Mouse (Mus musculus) myocyte (in vitro differentiated cells): ENCODE measurements around the gene Upb1.

ENCODE experiments used
- E2F4 ChIP-seq: IDR thresholded peaks from one replicate; pipeline ENCODE4 v1.6.1; 2011; ENCODE audit warnings: mild to moderate bottlenecking, control low read depth, moderate library complexity; ENCODE audit not compliant: insufficient read depth
- MAX ChIP-seq: IDR thresholded peaks from one replicate; pipeline ENCODE4 v1.6.1; 2011; ENCODE audit warnings: low read depth, mild to moderate bottlenecking, control low read depth
- MYOD1 ChIP-seq, 3 experiments: IDR thresholded peaks; one replicate each; pipeline ENCODE4 v1.6.1; 2011; ENCODE audit warnings: control low read depth in 2 of 3, low read depth in 2 of 3, mild to moderate bottlenecking in 2 of 3, moderate library complexity in 1 of 3; ENCODE audit not compliant: insufficient read length in 2 of 3, control insufficient read depth in 1 of 3
- MYOG ChIP-seq, 3 experiments: IDR thresholded peaks; one replicate each; pipeline ENCODE4 v1.6.1; 2011; ENCODE audit warnings: control low read depth in 2 of 3, low read depth in 2 of 3, mild to moderate bottlenecking in 2 of 3; ENCODE audit not compliant: insufficient read length in 2 of 3, control insufficient read depth in 1 of 3, insufficient read depth in 1 of 3
- POLR2A ChIP-seq: IDR thresholded peaks from one replicate; pipeline ENCODE4 v1.6.1; 2011; ENCODE audit warnings: low read depth, mild to moderate bottlenecking, control low read depth, moderate library complexity; ENCODE audit not compliant: insufficient read length
- POLR2AphosphoS2 ChIP-seq: IDR thresholded peaks from one replicate; pipeline ENCODE4 v1.6.1; 2011; ENCODE audit warnings: low read depth, control low read depth; ENCODE audit not compliant: insufficient read length
- SRF ChIP-seq: IDR thresholded peaks from one replicate; pipeline ENCODE4 v1.6.1; 2011; ENCODE audit warnings: low read depth; ENCODE audit not compliant: control insufficient read depth, insufficient read length
- TCF12 ChIP-seq: IDR thresholded peaks from one replicate; pipeline ENCODE4 v1.6.1; 2011; ENCODE audit warnings: mild to moderate bottlenecking, control low read depth; ENCODE audit not compliant: poor library complexity, insufficient read depth, severe bottlenecking
- TCF3 ChIP-seq: IDR thresholded peaks from one replicate; pipeline ENCODE4 v1.6.1; 2011; ENCODE audit warnings: low read depth, control low read depth; ENCODE audit not compliant: insufficient read length
- USF1 ChIP-seq: IDR thresholded peaks from one replicate; pipeline ENCODE4 v1.6.1; 2011; ENCODE audit warnings: low read depth, mild to moderate bottlenecking, control low read depth, moderate library complexity

DNA sequence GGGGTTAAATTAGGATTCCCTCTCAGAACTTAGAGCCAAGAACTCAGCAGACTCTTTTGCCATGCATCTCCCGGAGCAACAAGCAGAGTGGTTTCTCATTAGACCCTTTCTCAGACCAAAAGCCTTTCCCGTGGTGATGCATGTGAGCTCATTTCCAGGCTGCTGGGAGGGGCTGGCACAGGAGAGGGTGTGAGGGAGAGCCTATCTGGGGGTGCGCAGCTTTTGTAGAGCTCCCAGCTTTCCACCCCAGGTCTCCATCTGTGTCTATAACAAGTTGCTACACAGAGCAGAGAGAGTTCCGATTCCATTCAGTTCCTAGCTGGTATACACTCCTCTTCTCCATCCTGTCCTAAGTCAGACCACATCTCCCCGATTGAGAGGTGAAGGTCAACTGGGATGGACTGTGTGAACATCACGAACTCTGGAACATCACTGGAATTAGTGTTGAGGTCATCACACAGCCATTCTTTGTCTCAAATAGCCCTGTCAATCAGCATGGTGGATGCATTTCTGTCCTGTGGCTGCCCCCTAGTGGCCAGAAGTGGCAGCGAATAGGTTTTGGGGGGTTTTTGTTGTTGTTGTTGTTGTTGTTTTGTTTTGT, 38.4 kb downstream of the Upb1 start:
- TF ChIP-seq POLR2AphosphoS2 (no peak), POLR2A (no peak), TCF3 (no peak), USF1 (no peak), MYOD1 (IDR thresholded peaks at IDR 0.05; ENCODE audit: control insufficient read depth in 1 of 3, insufficient read length in 2 of 3, low read depth in 2 of 3) (no peak), TCF12 (no peak), E2F4 (no peak), MAX (no peak), SRF (no peak), MYOG (IDR thresholded peaks at IDR 0.05; ENCODE audit: control insufficient read depth in 1 of 3, insufficient read depth in 1 of 3, insufficient read length in 2 of 3, low read depth in 2 of 3) (no peak)
